Mouse (Mus musculus) kidney, adult 8-10 months (tissue): ENCODE measurements at regions not wholly inside any gene's neighbourhood (a gene's known extent, or its start where the extent isn't known, plus 50 kb on each side); places are given as distances from the start of the nearest gene placed in this dataset.
"Not testable (repeated sequence)": the region's sequence is repeated elsewhere in the genome, so short reads cannot be mapped to it uniquely, and the experiment has no call there.

Experiments used
- DNase-seq, 2 experiments: peaks; one replicate each; pipeline ENCODE4 v3.0.0; 2022

DNA sequence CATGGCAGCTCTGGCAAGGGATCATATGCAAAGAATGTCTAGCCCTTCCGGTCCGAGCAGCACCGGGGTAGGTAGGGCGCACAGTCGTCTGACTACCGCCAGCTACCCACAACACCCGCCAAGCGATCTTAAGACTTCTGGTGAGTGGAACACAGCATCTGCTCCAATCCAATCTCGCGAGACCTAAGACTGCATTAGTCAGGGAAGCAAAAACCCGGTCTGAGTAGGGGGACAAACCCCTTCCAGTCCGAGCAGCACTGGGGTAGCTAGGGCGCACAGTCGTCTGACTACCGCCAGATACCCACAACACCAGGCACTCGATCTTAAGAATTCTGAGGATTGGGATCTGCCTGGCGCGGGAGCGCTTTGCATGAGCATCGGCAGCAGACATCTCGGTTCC is 57.1 kb downstream of the Nap1l2 start:
- not testable (repeated sequence) for DNase-seq

- DNase-seq, result peak; percentile 8 to 10
Measured at GRCm38 (mm10) chrX:103109181-103109580, 77.3 kb downstream of the Nap1l2 start.

DNA sequence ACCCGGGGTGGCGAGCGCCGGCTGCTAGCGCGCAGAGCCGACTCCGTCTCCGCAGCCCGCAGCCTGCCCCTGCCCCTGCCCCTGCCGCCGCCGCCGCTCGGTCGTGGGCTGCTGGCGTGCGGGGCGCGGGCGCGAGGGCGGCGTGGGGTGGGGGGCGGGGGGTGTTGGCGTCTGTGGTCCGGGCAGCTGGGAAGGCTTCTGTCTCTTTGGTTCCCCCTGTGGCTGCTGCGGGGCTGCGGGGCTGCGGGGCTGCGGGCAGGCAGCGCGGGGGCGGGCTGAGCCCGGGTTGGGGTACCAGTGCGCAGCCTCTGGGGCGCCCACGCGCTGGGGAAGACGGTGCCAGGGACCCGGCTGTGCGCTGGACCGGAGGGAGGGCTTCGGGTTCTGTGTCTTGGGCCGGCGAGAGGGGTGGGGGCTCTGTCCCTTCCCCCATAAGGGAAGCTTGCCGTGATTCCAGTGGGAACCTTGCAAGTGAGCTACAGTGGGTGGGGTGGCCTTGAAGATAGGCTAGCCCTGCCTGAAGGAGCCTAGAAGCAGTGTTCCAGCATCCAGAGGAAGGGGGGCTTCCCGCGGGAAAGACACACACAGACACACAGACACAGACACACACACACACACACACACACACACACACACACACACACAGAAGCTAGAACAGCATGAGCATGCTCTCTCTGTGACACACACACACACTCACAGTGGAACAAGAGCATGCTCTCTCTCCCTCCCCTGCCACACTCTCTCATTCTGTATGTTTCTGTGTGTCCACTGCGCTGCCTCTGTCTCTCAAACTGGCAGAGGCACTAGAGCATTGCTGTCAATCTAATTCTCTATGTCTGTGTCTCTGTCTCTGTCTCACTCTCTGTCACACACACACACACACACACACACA is 118.5 kb downstream of the Nap1l2 start:
- not testable (repeated sequence) for DNase-seq

- DNase-seq, result not testable (repeated sequence)
Measured at GRCm38 (mm10) chrX:103067107-103067506, 119.3 kb downstream of the Nap1l2 start.

DNA sequence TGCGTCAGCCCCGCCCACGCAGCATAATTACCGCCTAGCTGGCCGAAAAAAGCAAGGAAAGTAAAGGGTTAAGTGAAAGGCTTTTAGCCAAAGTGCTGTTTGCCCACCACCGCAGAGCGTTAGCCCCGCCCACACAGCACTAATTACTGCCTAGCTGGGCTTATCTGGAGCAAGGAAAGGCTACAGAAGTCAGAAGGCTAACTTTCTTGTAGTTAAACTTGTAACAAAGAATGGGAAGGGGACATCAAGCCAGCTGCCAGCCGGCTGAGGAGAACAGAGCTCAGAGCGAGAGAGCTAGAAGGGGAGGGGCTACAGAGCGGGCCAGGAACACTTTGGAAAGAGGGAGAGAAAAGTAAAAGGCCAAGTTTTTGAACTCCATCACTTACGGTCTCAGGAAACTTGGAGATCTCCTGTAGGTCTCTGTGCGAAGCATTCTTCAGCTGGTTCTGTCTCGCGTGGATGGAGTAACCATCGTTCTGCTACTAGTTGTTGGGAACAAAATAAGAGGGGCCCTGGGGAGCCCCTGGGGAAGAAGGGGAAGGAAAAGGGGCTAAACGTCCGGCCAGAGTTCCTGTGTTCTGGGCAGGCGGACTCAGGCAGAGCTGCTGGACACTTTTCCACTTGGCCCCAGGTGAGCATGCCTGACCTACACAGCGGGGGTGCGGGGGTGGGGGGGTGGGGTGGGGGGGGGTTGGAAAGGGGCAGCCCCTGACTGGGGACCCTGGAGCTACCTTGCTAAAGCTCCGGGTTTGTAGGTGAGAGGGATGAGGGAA is 98.3 kb downstream of the 1700018G05Rik start:
- peak; percentile 1 to 2 for DNase-seq

DNA sequence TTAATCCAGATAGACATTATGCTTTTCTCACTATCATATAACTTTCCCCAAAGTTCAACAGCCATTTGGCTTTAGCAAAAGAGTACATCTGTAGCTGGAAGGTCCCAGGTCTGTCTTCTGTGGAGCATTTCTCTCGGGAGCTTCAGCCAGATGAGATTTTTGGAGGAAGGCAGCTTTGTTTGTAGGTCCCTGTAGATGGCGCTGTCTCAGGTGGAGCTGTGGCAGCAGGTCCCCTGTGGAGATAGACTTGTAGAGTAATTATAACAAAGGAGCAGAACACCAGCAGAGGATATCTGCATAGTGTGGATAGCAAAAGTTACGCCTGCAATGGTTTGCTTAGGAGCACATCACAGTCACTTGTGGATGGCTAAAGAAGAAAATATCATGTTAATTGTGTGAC is 97.3 kb downstream of the 1700018G05Rik start:
- DNase-seq, result peak in 1 of 2 experiments; percentile 2

DNA sequence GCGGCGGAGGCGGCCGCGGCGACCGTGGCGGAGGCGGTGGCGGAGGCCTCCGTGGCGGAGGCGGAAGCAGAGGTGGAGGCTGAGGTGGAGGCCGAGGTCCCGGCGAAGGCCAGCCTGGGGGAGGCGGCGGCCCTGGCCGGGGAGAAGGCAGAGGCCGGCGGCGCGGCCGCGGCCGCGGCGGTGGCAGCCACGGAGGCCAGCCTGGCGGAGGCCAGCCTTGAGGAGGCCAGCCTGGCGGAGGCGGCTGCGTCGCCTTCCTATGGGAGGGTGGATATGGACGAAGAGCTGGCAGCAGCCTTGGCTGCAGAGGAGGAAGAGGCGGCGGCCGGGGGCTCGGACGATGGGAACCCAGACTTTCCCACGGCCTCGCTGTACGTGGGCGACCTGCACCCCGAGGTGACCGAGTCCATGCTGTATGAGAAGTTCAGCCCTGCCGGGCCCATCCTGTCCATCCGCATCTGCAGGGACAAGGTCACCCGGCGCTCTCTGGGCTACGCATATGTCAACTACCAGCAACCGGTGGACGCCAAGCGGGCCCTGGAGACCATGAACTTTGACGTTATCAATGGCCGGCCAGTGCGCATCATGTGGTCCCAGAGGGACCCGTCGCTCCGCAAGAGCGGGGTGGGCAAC is 85.4 kb downstream of the 1700018G05Rik start:
- DNase-seq, result not testable (repeated sequence)

- not testable (repeated sequence) for DNase-seq
Measured at GRCm38 (mm10) chrX:103012298-103013243, 84.4 kb downstream of the 1700018G05Rik start.

DNA sequence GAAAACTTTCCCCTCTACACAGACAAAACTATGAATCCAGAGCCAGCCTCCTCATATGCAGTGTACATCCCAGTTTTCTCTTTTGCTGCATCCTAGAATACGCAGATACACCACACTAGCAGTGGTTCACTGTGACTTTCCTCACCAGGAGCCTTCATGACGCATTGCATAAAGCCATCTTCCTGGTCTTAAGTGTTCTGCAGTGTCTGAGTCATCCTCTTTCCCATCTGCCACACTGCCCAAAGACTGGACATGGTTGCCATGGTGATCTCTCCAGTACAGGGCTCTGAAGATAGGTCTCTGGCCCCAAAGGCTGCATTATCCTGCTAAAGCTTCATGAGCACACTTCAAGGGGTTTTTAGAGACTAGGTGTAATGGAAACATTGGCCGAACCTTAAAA is 65.8 kb downstream of the 1700018G05Rik start:
- DNase-seq, result not testable (repeated sequence)
